Mouse (Mus musculus): ENCODE data around the gene Msln. TPM values are rescaled to one million over a fixed set of nuclear protein-coding genes. Genes with fewer than 3 reads are reported as not detected.
A peak's percentile ranks its signal among the peaks of the same experiment; 100 is the strongest.
"Not testable (repeated sequence)": the region's sequence is repeated elsewhere in the genome, so short reads cannot be mapped to it uniquely, and the experiment has no call there.

The Msln gene
- polyA plus RNA-seq, 1 experiment from 2014 or later: 43.6 TPM

DNA sequence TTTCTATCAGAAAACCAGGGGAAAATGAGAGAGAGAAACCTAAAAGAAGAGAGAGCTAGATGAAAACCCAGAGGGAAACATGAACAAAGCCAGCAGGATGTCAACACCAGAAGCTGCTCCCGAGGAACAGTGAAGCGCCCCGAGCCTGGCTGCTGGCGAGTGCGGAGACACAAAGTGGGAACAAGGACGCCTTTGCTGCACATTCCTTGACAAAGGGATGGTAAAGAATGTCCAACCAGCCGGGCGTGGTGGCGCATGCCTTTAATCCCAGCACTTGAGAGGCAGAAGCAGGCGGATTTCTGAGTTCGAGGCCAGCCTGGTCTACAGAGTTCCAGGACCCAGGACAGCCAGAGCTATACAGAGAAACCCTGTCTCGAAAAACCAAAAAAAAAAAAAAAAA lies 12.7 kb downstream of the Msln start:
- not testable (repeated sequence) for H3K27ac ChIP-seq; H3K4me2 ChIP-seq; H3K4me1 ChIP-seq; H3K9me3 ChIP-seq; ATAC-seq (ENCODE audit: insufficient read depth, low FRiP score, low read depth); H3K9ac ChIP-seq; H3K4me3 ChIP-seq (replicated peaks); H3K27me3 ChIP-seq (replicated peaks); H3K36me3 ChIP-seq
- 73% methylated on average over 12 of the region's 12 CpGs for WGBS

GRCm38 (mm10) chr17:25738861-25739260 lies 15.3 kb downstream of the Msln start:
- H3K36me3 ChIP-seq: no peaks in the 10 kb centered on the region
- no peaks in the 10 kb centered on the region for H3K9me3 ChIP-seq
- H3K27ac ChIP-seq: no peak overlapping the region
- no peak overlapping the region for H3K4me2 ChIP-seq
- H3K9ac ChIP-seq: no peak overlapping the region
- 79% methylated on average over 7 of the region's 7 CpGs for WGBS
- no peaks in the 10 kb centered on the region for H3K4me1 ChIP-seq
- H3K27me3 ChIP-seq (replicated peaks): no peaks in the 10 kb centered on the region
- ATAC-seq (ENCODE audit: insufficient read depth, low FRiP score, low read depth): no peak
- no peak overlapping the region for H3K4me3 ChIP-seq (replicated peaks)

DNA sequence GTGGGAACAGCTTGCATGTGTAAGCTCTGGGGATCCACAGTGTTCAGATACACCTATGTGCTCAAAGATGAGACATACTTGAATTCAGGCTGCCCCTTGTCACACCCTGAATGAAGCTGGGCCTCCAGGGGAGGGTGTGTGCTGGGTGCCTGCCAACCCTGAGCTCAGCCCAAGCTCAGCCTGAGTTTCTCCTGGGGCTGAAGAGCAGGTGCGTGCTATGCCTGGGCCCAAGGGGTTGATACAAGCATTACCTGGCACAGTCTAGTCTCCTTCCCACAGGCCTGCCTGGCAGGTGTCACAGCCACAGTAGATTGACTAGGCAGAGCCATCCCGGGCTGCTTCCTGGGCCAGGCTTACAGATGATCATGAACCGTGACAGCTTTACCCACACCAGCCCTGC lies 18.4 kb downstream of the Msln start, which contains the start of gene Mslnl:
TSS of gene Mslnl (plus strand) at position 298 of the 400 bp plus-strand sequence.
- H3K9ac ChIP-seq: no peak within 1 kb of the TSS
- H3K4me1 ChIP-seq: no peaks in the 10 kb centered on the region
- H3K27ac ChIP-seq: no peak within 1 kb of the TSS
- ATAC-seq (ENCODE audit: insufficient read depth, low FRiP score, low read depth): no peak
- no peaks in the 10 kb centered on the region for H3K27me3 ChIP-seq (replicated peaks)
- no peaks in the 10 kb centered on the region for H3K36me3 ChIP-seq
- no peaks in the 10 kb centered on the region for H3K9me3 ChIP-seq
- H3K4me2 ChIP-seq: no peak within 1 kb of the TSS
- H3K4me3 ChIP-seq (replicated peaks): no peak within 1 kb of the TSS
- WGBS: 65% methylated on average over 3 of the region's 3 CpGs

DNA sequence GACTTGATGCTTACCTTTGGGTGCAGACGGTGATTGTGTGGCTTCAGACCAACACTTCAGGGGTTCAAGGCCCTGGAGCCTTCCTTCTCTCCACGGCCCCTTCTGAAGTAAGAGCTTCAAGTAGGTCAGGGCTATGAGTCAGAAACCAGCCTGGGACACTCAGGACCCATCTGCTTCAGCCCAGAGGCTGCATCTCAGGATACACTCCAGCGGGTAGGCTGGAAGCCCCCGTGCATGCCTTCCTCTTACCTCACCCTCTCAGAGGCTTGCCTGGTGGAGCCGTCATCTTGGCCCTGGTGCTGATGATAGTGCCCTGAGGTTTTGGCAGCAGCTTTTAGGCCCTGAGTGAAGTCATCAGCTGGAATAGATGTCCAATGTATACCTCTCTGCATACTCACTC lies 18.9 kb downstream of the Msln start:
- WGBS: 85% methylated on average over 5 of the region's 5 CpGs
- no peak overlapping the region for H3K9ac ChIP-seq
- no peaks in the 10 kb centered on the region for H3K27me3 ChIP-seq (replicated peaks)
- H3K4me1 ChIP-seq: no peaks in the 10 kb centered on the region
- no peak overlapping the region for H3K27ac ChIP-seq
- no peak for ATAC-seq (ENCODE audit: insufficient read depth, low FRiP score, low read depth)
- H3K9me3 ChIP-seq: no peaks in the 10 kb centered on the region
- no peaks in the 10 kb centered on the region for H3K36me3 ChIP-seq
- no peak overlapping the region for H3K4me3 ChIP-seq (replicated peaks)
- no peak overlapping the region for H3K4me2 ChIP-seq

DNA sequence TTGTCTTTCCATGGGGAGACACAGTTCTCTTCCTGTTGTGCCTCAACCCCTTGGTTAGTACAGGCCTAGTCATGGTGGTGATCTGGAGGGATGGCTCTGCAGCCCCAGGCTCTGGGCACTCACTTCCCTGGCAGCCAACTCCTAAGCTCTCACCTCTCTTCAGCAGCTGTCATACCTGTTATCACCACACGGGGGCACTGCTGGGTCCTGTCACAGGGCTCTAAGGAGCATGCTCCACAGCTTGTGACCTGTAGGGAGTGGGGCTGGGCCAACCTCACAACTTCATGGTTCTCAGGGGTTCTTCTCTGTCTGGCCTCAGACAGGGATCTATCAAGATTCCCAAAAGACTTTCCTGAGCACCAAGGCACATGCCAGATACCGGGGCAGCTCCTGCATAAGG lies 22.1 kb downstream of the Msln start:
- Histone ChIP-seq H3K4me2 (no peak overlapping the region), H3K27me3 (replicated peaks) (no peaks in the 10 kb centered on the region), H3K27ac (no peak overlapping the region), H3K4me3 (replicated peaks) (no peak overlapping the region), H3K4me1 (peaks cover 9% of the 10 kb centered on the region), H3K9me3 (no peaks in the 10 kb centered on the region), H3K9ac (no peak overlapping the region), H3K36me3 (no peaks in the 10 kb centered on the region)
- WGBS: 15% methylated on average over 2 of the region's 2 CpGs
- no peak for ATAC-seq (ENCODE audit: insufficient read depth, low FRiP score, low read depth)

- no peak for ATAC-seq (ENCODE audit: insufficient read depth, low FRiP score, low read depth)
- H3K9me3 ChIP-seq: no peaks in the 10 kb centered on the region
- peak overlapping the region; percentile 28; the same call in 1 of the 2 replicates for H3K27ac ChIP-seq
- peak overlapping the region; percentile 69 for H3K9ac ChIP-seq
- H3K36me3 ChIP-seq: peaks cover 7% of the 10 kb centered on the region; the same call in 1 of the 2 replicates
- H3K4me1 ChIP-seq: peaks cover 24% of the 10 kb centered on the region
- whole genome bisulfite sequencing: 18% methylated on average over 4 of the region's 4 CpGs
- peak overlapping the region; percentile 90 for H3K4me2 ChIP-seq
- peak overlapping the region; percentile 69 for H3K4me3 ChIP-seq (replicated peaks)
- no peaks in the 10 kb centered on the region for H3K27me3 ChIP-seq (replicated peaks)
Observed at GRCm38 (mm10) chr17:25728009-25728270, 26.2 kb downstream of the Msln start.

GRCm38 (mm10) chr17:25727265-25728008 lies 26.7 kb downstream of the Msln start, which contains the start of the genes Chtf18 and Rpusd1:
Chtf18 (minus strand) TSS chr17:25727419.
Rpusd1 (plus strand) TSS chr17:25727670.
- ATAC-seq (ENCODE audit: insufficient read depth, low FRiP score, low read depth): peak; percentile 99
- peak within 1 kb of the TSS; percentile 69 for H3K9ac ChIP-seq
- WGBS: 1% methylated on average over 37 of the region's 37 CpGs
- H3K4me3 ChIP-seq (replicated peaks): peak within 1 kb of the TSS; percentile 69
- peaks cover 7% of the 10 kb centered on the region for H3K36me3 ChIP-seq
- H3K9me3 ChIP-seq: no peaks in the 10 kb centered on the region
- H3K4me2 ChIP-seq: peak within 1 kb of the TSS; percentile 97
- H3K27me3 ChIP-seq (replicated peaks): no peaks in the 10 kb centered on the region
- peaks cover 24% of the 10 kb centered on the region for H3K4me1 ChIP-seq
- peak within 1 kb of the TSS; percentile 28; the same call in 1 of the 2 replicates for H3K27ac ChIP-seq

GRCm38 (mm10) chr17:25725264-25725663 lies 28.9 kb downstream of the Msln start:
- no peak for ATAC-seq (ENCODE audit: insufficient read depth, low FRiP score, low read depth)
- 87% methylated on average over 6 of the region's 6 CpGs for WGBS
- no peak overlapping the region for H3K4me2 ChIP-seq
- no peak overlapping the region for H3K4me3 ChIP-seq (replicated peaks)
- H3K4me1 ChIP-seq: peaks cover 24% of the 10 kb centered on the region
- no peak overlapping the region for H3K9ac ChIP-seq
- no peaks in the 10 kb centered on the region for H3K9me3 ChIP-seq
- no peaks in the 10 kb centered on the region for H3K27me3 ChIP-seq (replicated peaks)
- no peak overlapping the region for H3K27ac ChIP-seq
- peaks cover 7% of the 10 kb centered on the region for H3K36me3 ChIP-seq

GRCm38 (mm10) chr17:25723919-25724318 lies 30.3 kb downstream of the Msln start:
- Histone ChIP-seq H3K36me3 (peaks cover 7% of the 10 kb centered on the region), H3K4me2 (no peak overlapping the region), H3K27me3 (replicated peaks) (no peaks in the 10 kb centered on the region), H3K4me1 (peaks cover 24% of the 10 kb centered on the region), H3K9me3 (no peaks in the 10 kb centered on the region), H3K4me3 (replicated peaks) (no peak overlapping the region), H3K9ac (no peak overlapping the region), H3K27ac (no peak overlapping the region)
- no peak for ATAC-seq (ENCODE audit: insufficient read depth, low FRiP score, low read depth)
- WGBS: 84% methylated on average over 7 of the region's 7 CpGs

GRCm38 (mm10) chr17:25723470-25723869 lies 30.7 kb downstream of the Msln start:
- H3K4me1 ChIP-seq: peaks cover 21% of the 10 kb centered on the region
- H3K9ac ChIP-seq: no peak overlapping the region
- no peaks in the 10 kb centered on the region for H3K9me3 ChIP-seq
- no peaks in the 10 kb centered on the region for H3K27me3 ChIP-seq (replicated peaks)
- H3K4me2 ChIP-seq: no peak overlapping the region
- 97% methylated on average over 19 of the region's 19 CpGs for WGBS
- peaks cover 7% of the 10 kb centered on the region for H3K36me3 ChIP-seq
- ATAC-seq (ENCODE audit: insufficient read depth, low FRiP score, low read depth): no peak
- H3K27ac ChIP-seq: no peak overlapping the region
- H3K4me3 ChIP-seq (replicated peaks): no peak overlapping the region

GRCm38 (mm10) chr17:25721476-25721875 lies 32.7 kb downstream of the Msln start:
- H3K27ac ChIP-seq: no peak overlapping the region
- peaks cover 24% of the 10 kb centered on the region for H3K4me1 ChIP-seq
- peaks cover 16% of the 10 kb centered on the region for H3K27me3 ChIP-seq (replicated peaks)
- WGBS: 91% methylated on average over 5 of the region's 5 CpGs
- no peak overlapping the region for H3K4me3 ChIP-seq (replicated peaks)
- H3K36me3 ChIP-seq: peaks cover 7% of the 10 kb centered on the region
- ATAC-seq (ENCODE audit: insufficient read depth, low FRiP score, low read depth): no peak
- no peak overlapping the region for H3K4me2 ChIP-seq
- H3K9ac ChIP-seq: no peak overlapping the region
- H3K9me3 ChIP-seq: no peaks in the 10 kb centered on the region

DNA sequence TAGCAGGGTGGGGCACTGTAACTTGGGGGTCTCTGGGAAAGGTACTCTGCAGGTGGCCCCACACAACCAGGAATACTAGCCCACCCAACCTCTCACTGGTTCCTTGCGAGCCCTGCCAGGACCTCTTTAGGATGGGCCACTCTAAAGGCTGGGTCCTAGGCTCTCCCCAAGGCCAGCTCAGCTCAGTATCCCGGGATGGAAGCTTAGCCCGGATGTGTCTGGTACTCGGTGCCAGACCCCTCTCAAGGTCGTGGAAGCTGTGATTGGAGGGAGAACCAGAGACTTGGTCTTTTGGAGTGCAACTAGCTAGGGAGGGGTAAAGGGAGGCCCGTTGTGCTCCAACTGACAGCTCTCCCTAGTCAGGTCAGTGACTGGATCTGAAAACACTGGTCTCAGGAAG lies 36.5 kb downstream of the Msln start:
- Histone ChIP-seq H3K9ac (no peak overlapping the region), H3K4me2 (peak overlapping the region; percentile 86), H3K27ac (no peak overlapping the region), H3K36me3 (no peaks in the 10 kb centered on the region; the same call in 1 of the 2 replicates), H3K4me3 (replicated peaks) (peak overlapping the region; percentile 41), H3K27me3 (replicated peaks) (peaks cover 24% of the 10 kb centered on the region), H3K4me1 (peaks cover 16% of the 10 kb centered on the region), H3K9me3 (no peaks in the 10 kb centered on the region)
- WGBS: 12% methylated on average over 6 of the region's 6 CpGs
- ATAC-seq (ENCODE audit: insufficient read depth, low FRiP score, low read depth): no peak
